Mouse (Mus musculus) lung, postnatal 10 days (tissue): ENCODE data around the gene Nell2.
"Not testable (repeated sequence)": the region's sequence is repeated elsewhere in the genome, so short reads cannot be mapped to it uniquely, and the experiment has no call there.

Experiments
- DNase-seq: peaks from one replicate; pipeline ENCODE4 v3.0.0; 2021

Gene Nell2

DNA sequence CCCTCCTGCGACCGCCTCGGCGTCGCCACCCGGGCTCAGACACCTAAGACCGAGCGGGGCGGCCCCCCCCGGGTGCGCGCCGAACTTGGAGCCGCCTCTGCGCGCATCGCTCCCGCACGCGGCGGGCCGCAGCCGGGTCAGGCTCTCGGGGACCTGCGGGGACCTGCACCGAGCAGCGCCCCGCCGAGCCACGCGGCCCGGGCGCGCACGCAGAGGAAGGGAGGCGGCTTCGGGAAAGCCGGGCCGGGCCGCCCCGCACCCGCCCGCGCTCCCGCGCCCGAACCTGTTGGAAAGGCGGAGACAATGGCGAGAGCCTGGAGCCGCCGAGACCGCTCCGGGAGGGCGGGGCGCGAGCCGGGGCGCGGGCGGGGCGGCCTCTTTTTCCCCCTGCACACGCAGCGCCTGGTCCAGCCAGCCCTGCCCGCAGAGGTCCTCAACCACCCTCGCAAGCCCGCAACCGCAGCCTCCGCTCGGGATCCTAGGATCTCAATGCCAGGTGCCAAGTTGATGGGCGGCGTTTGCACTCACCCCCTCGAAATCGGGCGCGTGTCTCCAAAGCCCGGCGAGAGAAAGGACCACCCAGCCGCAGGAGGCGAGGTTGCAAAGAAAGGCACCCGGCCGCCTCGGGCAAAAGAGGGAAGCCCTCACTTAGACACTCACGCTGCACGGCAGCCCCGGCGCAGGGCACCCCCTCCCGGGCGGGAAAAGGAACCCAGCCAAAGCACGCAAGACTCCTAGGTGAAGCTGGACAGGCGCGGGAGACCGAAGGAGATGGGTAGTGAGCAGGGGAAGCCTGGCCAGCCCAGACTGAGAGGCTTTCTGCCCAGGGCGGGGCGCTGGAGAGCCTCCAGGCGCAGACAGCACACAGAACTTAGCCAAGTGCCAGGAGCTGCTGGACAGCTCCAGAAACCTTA is at the start of gene Nell2:
Gene Nell2, minus strand, starts transcription at position 612 of the 914 bp plus-strand sequence.
- peak; percentile 1 for DNase-seq

DNA sequence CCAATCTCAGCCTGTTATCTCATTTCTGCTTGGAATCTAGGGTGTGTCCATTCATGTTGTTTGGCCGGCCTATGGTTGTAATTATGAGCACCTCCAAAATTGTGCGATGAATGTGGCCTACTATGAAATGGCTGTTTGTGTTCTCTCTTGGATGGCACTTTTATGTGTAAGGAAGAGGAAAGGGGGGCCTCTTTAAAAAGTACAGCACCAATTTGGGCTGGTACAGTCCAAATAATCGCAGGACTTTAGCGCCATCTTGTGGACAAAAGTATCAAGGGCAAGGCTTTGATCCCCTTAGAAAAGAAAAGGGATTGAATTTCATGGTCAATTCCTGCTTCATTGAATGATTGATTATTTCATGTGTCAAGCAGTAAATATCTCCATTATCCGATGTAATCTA is 46.3 kb upstream of the Nell2 start:
- DNase-seq = peak; percentile 51

DNA sequence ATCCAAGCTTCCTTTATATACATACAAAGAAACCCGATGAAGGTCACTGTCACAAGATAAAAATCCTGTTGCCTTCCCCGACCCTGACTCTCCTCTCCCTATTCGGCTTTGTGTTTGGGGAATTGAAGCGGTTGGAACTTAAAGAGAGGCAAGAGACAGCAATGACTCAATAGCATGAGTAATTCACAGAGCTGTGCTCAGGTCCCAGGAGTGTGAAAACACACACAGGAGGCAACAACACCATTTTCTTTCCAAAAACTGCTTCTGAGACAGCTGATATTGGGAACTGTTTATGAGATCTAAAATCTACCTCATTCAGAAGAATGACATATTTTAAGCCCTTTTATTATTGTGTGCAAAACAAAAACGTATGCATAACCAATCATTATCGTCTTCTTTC is 41.2 kb upstream of the Nell2 start:
- DNase-seq = no peak

DNA sequence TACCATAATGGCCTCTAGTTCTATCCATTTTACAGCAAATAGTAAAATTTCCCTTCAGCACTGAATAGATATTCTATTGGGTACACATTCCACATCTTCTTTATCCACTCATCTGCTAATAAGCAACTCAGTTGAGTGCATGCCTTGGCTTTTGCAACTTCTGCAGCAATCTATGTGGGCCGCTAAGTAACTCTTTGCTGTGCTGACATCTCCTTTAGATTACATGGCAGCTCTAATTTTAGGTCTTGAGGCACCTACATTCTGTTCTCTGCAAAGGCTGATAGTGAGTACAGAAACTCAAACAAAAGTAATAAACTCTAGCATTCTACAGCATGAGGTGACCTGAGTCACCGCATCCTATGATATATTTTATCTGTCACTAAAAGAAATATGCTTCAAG is 36.8 kb upstream of the Nell2 start:
- DNase-seq = no peak

DNA sequence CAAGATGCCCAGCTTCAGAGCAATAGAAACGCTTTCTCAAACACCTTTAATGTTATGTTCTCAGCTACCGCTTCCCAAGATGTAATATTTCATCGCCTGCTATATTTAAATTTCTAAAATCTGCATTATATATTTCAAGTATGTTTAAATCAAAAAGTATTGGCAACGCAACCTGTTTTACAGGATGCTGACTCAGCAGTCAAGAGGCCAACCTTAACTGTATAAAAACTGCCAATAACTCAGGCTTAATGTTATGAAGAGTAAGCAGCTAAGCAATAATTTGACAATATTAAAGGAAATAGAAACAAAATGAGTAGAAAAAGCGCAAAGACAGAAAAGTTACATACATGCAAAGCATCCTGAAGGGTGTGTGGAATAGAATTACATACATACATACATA is 32.9 kb upstream of the Nell2 start:
- no peak for DNase-seq

DNA sequence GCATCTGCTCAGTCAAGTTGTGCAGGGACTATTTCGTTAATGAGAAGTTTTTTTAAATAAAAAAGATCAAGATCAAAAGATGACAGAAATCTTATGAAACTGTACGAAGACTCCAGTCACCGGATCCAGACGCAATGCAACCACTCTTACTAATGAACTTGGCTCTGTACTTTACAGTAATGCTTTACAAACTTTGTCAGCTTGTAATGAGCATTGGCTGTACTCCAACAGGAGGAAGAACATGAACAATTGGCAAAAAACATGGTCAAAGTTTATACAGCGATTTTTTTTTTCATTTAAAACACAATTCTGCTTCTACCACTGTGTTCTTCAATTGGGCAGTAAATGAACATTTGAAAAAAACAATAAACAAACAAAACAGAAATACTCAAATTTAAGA is 21.7 kb upstream of the Nell2 start:
- DNase-seq = no peak

DNA sequence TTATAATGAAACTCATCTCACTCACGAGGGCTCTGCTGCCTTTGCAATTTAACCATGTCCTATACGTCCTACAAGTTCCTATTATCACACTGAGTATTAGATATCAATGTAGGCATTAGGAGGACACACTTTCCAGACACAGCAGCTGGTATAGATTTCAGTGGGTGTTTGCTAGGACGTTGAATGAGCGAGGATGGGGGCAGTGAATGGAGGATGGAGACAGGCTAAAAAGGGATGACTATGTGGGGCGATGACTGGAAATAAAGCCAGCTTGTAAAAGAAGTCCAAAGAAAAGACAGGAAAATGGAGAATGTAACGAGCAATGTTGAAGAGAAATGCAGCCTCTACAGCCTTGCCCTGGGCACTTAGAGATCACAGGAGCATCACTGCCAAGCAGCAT is 14.3 kb upstream of the Nell2 start:
- DNase-seq = no peak

DNA sequence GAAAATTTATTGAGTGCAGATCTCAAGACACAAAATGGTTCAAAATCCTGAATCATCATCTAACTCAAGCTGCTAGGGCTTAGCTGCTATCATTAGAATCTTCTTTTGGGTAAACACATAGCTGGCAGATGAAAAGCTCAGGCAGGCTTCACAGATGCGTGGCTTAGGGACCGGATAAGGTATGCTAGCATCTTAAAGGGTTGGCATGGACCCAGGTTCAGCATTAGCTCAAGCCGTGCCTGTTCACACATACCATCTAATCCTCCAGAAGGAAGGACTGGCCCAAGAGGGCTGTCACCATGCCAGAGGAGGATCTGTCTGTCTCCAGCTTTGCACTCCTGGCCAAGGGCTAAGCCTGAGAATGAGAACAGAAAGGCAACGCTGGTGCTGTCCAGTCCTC is 8.4 kb upstream of the Nell2 start:
- no peak for DNase-seq

DNA sequence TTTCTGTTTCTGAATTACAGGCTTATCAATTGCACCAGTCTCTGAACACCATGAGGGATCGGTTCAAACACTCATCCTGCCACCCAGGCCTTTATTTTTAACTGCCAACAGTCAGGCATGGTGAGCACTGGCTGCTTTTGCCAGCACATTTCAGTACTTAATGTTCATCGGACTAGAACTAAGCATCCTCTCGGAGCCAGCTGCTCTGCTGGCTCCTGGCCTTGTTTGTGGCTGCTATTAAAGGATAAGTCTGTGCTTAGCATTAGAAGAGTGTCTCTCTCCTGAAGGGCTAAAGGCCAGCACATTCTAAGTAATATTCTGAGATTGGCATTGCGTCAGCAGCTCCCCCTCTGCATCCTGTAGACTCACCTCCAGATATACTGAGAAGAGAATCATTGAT is 7.9 kb upstream of the Nell2 start:
- DNase-seq = no peak

DNA sequence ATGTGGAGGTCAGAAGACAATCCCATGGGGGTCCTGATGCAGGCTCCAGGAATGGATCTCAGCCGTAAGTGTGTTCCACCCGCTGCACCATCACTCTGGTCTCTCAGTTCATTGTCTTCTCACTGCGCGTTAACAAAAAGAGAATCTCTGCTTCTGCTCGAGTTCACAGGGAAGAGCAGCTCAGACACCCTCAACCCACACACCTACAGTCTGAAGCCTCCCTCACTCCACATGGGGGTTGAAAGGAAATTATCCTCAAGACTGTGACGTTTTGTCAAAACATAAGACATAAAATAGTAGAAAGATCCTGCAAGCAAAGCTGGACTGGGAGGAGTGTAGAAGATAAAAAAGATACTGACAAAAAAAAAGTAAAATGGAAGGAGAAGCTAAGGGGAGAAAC is 6.3 kb upstream of the Nell2 start:
- no peak for DNase-seq

DNA sequence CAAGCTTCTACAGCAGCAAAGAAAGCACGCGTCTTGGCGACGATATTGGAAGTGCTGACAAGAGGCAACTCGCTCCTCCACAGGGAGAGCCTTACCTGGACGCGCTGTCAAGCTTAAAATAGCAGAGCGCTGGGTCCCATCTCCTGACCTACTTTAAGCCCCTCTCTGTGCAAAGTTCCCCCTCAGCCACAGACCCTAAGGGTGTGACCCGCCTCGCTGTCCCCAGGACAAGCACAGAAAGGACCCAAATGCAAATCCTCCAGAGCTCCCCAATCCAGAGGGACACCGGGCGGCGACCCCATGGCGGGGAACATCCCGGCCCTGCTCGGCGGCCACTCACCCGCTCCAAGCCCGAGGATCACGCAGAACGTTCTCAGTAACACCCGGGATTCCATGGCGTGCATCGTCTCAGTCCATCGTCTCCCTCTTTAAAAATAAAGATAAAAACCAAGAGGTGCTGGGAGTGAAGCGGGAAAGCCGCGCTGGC is 855 bp downstream of the Nell2 start:
- no peak for DNase-seq

DNA sequence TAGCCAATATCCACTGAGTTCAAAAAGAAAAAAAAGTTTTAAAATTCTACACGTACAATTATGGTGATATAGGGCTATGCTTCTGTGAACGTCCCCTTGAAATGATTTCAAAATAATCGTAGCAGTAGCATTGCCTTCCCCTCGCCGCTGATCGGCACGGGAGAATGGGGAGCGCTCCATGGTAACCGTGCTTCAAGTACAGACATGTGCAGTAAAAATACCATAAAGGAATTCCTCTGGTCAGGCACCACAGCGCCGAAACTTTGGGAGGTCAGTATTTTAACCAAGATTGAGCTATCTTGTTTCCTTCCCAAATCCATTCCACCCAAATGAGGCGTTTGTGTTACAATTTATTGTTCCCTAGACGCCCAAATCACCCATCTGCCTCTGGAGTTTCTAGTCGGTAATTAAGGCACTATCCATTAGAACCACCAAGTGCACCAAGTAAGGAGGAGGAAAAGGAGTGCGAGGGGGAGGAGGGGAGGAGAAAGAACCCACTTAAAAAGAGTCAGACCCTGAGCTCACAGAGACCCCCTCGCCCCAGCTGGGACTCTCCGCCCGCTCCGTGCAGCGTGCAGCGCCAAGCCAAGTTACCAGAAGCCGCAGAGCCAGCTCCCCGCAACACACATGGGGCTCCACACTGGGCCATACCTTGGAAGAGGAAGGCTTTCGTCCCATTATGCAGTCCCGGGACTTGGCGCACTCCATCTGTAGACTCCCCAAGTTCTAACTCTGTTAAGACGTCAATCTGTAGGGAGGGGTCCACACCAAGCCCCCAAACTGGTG is 1.5 kb downstream of the Nell2 start:
- DNase-seq = no peak

DNA sequence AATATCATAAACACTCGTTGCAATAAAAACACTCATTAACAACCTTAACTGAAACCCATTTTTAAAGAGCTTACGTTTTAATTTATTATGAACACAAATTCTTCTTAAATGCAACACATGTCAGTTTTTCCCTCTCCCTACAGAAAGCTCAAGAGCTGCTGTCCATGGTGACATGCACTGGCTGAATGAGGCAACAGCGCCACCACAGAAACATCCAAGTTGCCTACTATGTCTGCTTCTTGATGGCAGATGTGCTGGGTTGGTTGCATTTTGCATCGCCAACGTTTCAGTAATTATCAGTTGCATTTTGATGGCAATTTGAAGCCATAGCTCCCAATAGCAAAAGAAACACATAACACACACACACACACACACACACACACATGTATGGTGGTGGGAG is 2.4 kb downstream of the Nell2 start:
- peak; percentile 6 for DNase-seq

DNA sequence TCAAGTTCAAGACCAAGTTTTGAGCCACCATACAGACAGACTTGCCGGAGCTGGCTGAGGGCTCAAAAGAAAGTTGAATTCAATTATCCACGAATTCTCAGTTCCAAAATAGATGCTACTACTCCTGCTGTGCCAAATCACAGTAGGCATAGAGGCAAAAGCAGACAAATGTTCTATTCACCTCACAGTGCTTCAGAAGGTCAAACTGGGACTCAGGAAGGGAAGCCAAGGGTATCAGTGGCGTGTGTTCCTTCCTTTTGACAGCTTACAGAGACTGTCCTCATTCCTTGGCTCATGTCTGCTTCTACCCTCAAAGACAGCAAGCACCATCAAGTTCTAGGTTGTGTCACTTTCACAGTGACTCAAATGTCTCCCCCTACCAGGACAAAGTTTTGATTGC is 10.2 kb downstream of the Nell2 start:
- DNase-seq = no peak

DNA sequence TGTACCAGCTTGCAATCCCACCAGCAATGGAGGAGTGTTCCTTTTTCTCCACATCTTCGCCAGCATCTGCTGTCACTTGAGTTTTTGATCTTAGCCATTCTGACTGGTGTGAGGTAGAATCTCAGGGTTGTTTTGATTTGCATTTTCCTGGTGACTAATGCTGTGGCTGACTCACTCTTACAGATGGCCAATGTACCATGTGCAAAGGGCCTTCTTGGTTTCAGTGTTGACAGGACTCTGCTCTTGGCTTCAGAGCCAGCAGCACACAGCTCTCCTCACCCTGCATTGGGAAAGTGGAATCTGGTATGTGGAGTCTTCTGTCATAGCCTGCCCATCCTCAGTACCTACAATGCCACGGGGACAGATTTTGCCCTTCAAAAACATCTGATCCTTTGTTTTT is 15.1 kb downstream of the Nell2 start:
- not testable (repeated sequence) for DNase-seq

DNA sequence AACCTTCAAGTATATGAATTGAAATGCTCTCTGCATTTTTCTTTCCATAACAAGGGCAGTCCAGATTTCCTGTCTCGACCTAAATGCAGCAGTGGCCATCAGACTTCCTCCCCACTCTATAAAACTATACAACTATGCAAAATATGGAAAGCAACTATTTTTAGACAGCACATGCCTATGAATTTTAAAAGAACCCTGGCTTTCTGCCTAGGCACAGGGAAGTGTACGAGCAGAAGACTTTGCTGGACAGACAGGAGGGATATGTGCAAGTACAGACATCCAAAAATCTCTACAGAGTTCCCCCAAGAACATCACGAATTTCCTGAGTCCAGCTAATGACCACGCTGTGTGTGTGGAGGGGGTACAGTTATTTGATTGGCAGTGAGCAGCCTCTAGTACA is 32.7 kb downstream of the Nell2 start:
- DNase-seq = no peak

DNA sequence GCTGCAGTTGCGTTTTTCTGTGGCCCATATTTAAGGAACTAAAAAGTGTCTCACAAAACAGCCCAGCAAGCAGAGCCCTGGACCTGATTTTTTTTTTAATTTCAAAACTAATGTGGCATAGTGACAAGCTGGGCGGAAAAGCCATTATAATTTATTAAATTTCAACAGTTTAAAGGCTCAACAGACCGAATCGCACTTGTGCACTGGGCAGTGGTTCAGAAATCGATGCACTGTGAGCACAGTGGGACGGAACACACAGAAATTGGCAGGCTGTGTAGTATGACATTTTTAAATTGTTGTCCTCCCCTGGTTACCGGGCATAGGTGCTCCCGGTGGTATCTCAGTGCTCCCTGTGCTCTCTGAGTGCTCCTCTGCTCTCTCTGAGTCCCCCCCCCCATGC is 33.2 kb downstream of the Nell2 start:
- DNase-seq = no peak

DNA sequence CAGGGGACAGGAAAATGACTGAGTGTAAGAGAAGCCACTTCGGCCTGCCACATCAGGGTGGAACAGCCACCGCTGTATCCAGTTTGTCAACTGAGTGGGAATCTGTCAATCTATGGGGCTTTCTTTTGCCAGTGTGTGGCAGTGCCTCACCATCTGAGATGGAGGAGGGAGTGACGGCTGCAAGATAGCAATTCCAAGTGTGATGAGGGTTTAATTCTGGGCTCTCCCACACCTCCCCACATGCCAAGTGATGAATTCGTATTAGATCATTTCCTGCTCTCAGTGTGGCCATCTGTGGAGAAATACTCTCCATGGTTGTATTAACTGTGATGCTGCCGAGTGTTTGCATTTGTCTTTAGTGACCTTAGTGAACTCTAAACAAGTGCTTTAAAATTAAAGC is 36.2 kb downstream of the Nell2 start:
- DNase-seq = no peak

DNA sequence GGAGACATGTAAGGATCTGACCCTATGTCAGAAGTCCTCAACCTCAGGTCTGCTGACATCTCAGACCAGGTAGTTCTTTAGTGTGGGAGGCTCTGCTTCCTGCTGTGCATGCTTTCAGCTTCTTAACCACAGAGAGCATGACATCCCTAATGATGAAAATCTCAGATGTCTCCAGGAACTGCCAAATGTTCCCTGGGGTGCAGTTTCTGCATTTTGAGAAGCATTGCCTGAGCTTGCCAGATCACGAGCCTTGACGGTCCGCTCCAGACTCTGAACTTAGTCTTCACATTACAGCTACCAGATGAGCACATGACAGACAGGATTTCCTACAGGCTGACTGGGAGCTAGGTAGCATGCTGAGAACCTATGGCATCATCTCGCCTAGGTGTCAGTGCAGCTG is 39.2 kb downstream of the Nell2 start:
- no peak for DNase-seq

DNA sequence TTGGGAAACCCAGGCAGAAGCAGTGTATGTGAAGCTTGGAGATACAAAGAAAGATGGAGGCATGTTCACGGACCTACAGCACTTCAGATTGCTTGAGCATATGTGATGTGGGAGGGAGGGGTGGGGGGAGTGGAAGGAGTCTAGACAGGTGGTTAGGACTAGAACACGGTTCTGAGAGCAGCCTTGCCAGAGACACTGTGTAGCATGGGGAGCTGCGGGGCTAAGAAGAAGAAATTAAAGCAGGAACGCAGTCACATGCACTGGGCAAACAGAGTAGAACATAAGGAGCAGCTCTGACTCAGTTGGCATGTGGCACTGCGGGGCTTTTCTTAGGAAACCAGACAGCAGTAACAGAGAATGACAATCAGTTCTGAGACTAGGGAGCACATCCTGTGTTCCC is 40.4 kb downstream of the Nell2 start:
- DNase-seq = no peak

DNA sequence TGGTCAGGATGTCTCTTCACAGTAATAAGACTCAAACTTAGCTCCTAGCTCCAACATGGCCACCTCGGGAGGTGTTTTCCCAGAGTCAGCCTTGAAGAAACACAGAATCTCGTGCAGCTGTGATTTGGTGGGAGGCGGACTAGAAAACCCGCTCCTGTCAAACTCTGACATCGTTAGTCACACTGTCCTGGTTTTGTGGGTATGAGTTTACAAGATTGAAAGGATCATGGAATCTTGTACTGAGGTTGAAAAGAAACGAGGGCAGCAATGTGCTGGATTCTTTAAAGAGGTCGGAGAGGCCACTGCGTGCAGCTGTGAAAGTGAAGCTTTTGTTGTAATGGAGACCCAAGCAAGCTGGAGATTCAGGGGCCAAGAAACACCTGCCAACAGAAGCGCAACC is 46.4 kb downstream of the Nell2 start:
- no peak for DNase-seq

DNA sequence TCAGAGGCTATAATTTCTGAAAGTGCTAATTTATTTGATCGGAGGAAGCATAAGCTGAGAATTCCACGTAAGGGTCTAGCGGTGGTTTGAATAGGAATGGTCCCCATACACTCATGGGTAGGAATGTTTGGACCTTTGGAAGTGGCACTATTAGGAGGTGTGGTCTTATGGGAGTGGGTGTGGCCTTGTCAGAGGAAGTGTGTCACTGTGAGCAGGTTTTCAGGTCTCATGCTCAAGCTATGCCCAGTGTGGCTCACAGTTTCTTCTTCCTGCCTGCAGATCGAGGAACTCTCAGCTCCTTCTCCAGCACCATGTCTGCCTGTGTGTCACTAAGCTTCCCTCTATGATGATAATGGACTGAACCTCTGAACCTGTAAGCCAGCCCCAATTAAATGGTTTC is 46.8 kb downstream of the Nell2 start:
- DNase-seq = no peak

DNA sequence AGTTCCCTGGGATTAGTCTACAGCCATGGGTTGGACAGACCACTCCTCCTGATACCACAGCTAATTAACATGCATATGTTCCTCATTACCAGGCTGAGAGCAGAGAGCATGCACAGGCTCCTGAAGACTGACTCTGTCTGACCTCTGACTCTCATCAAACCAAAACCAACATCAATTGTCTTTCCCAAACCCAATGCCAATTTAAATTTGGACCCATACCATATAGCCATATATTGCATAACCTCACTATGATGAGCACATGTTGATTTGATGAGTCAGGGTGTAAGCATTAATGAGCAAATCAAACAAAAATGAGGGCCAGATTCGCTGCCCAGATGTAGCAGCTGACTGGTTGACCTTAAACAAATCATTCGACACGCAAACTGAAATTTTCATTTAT is 51.9 kb downstream of the Nell2 start:
- DNase-seq = no peak

DNA sequence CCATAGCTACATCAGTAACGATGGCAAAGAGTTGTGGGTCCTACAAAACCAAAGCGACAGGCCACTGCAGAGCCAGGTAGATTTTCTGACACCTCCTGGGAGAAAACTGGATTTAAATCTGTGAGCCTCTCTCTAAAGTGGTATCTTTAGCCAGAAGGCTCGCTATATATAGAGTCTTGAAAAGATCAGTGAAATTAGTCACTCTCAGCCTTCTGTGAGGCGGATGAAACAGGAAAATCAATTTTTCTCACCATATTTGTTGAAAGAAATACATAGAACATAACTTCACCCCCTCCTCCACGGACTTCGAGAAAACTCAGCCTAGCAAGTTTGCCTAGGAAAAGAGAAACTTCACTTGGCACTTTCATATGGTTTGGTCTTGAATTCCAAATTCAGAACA is 54.4 kb downstream of the Nell2 start:
- no peak for DNase-seq
